Mouse (Mus musculus): ENCODE results near the gene Rabgef1.

GRCm38 (mm10) chr5:130221760-130222145 is 50.2 kb downstream of the Rabgef1 start:
- TF ChIP-seq CTCF (IDR thresholded peaks at IDR 0.05; ENCODE audit: low read depth, low read length) (no peak), POLR2A (IDR thresholded peaks at IDR 0.05; ENCODE audit: insufficient read depth, low read length) (no peak), EP300 (IDR thresholded peaks at IDR 0.05; ENCODE audit: insufficient read depth, low read depth, low read length) (no peak)
